Mouse (Mus musculus) C2C12 (cell line): Measurements from ENCODE around the gene Cyp4v3.

Experiments used
- CEBPB ChIP-seq: IDR thresholded peaks from one replicate; pipeline ENCODE4 v1.6.1; 2011; ENCODE audit warnings: low read depth, mild to moderate bottlenecking, control low read depth, moderate library complexity
- CTCF ChIP-seq: IDR thresholded peaks from one replicate; pipeline ENCODE4 v1.5.1; 2011; ENCODE audit not compliant: control insufficient read depth, insufficient read depth, insufficient read length
- MYOG ChIP-seq: IDR thresholded peaks from one replicate; pipeline ENCODE4 v1.6.1; 2011; ENCODE audit not compliant: control insufficient read depth, insufficient read length; ENCODE audit errors: extremely low read depth
- USF1 ChIP-seq: IDR thresholded peaks from one replicate; pipeline ENCODE4 v1.6.1; 2011; ENCODE audit warnings: low read depth, mild to moderate bottlenecking, control low read depth, moderate library complexity

DNA sequence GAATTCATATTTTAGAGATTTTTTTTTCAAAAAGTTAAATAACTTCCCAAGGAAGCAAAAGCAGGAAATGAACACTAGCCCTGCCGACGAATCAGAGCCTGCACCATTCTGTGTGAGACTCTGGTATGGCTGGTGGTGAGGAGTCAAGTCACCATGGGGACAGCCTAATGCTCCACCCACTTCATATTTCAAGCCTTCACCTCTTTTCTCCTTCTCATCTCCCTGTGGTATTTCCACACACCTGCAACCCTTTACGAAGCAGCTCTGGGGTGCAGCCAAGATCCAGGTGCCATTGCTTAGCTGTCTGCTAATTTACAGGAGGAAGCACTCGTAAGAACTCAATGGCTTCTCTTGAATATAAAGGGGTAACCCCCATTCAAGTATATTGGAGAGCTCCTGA lies 22.0 kb downstream of the Cyp4v3 start:
- TF ChIP-seq USF1 (no peak), CTCF (no peak), CEBPB (no peak), MYOG (no peak)
